Mouse (Mus musculus) neural tube, embryonic 12.5 days (tissue): ENCODE results near the gene Cacng2. TPM values are rescaled to one million over a fixed set of nuclear protein-coding genes. Genes with fewer than 3 reads are reported as not detected.

Source experiments
- ATAC-seq: fragments of 200-750 bp; cut with Nextera tagmentation; 2 replicates; pipeline ENCODE4 v1.8.0; 2017; ENCODE audit warnings: low read depth, mild to moderate bottlenecking, moderate TSS enrichment, moderate library complexity; ENCODE audit not compliant: low FRiP score
- H3K27ac ChIP-seq: fragments of 300-500 bp; sonication (generic); 2 replicates; pipeline ENCODE4 v1.5.1; 2016
- H3K27me3 ChIP-seq: fragments of 300-500 bp; sonication (generic); replicated peaks from 2 replicates; pipeline ENCODE4 v1.6.1; 2016; ENCODE audit warnings: mild to moderate bottlenecking
- H3K36me3 ChIP-seq: fragments of 300-500 bp; sonication (generic); 2 replicates; pipeline ENCODE4 v1.6.1; 2016; ENCODE audit warnings: mild to moderate bottlenecking
- H3K4me1 ChIP-seq: fragments of 300-500 bp; sonication (generic); 2 replicates; pipeline ENCODE4 v1.6.1; 2016
- H3K4me2 ChIP-seq: fragments of 300-500 bp; sonication (generic); replicated peaks from 2 replicates; pipeline ENCODE4 v1.6.1; 2016; ENCODE audit warnings: mild to moderate bottlenecking
- H3K4me3 ChIP-seq: fragments of 300-500 bp; sonication (generic); 2 replicates; pipeline ENCODE4 v1.5.1; 2016
- H3K9ac ChIP-seq: fragments of 300-500 bp; sonication (generic); 2 replicates; pipeline ENCODE4 v1.6.1; 2016; ENCODE audit warnings: mild to moderate bottlenecking
- H3K9me3 ChIP-seq: fragments of 300-500 bp; sonication (generic); 2 replicates; pipeline ENCODE4 v1.6.1; 2016; ENCODE audit warnings: mild to moderate bottlenecking
- WGBS: fragments of 180-500 bp; shearing (Covaris S2); methylation state at CpG from one replicate; pipeline ENCODE4 v1.1.7; 2016; 5-methylcytosine and 5-hydroxymethylcytosine counted together
- polyA plus RNA-seq: library from polyadenylated mRNA; unstranded; fragments of >200 nt; fragmentation: Nextera tagmentation; extraction: Ambion mirVana; gene quantifications from 2 replicates; pipeline ENCODE4 v1.2.1, GENCODE M21; 2016

Cacng2 gene
- 4.1 and 5.7 TPM in 2 replicates for polyA plus RNA-seq

GRCm38 (mm10) chr15:78119704-78120103 lies at the start of gene Cacng2:
Cacng2 (minus strand) TSS chr15:78120028.
- peaks cover 12% of the 10 kb centered on the region; the same call in 1 of the 2 replicates for H3K4me1 ChIP-seq
- H3K36me3 ChIP-seq, result no peaks in the 10 kb centered on the region
- peak within 1 kb of the TSS; percentile 53 for H3K4me3 ChIP-seq
- ATAC-seq, result peak; percentile 85
- no peaks in the 10 kb centered on the region for H3K9me3 ChIP-seq
- peak within 1 kb of the TSS; percentile 59 for H3K27ac ChIP-seq
- WGBS, result under 1% methylated on average over 42 of the region's 42 CpGs
- H3K9ac ChIP-seq, result peak within 1 kb of the TSS; percentile 70
- H3K27me3 ChIP-seq, result peaks cover 13% of the 10 kb centered on the region
- peak within 1 kb of the TSS; percentile 63 for H3K4me2 ChIP-seq

GRCm38 (mm10) chr15:78169566-78169965 lies 49.7 kb upstream of the Cacng2 start:
- WGBS, result 89% methylated on average over 11 of the region's 11 CpGs
- no peak for ATAC-seq
- H3K9ac ChIP-seq, result no peak overlapping the region

GRCm38 (mm10) chr15:78165292-78165691 lies 45.5 kb upstream of the Cacng2 start:
- Histone ChIP-seq H3K4me2 (no peak overlapping the region), H3K9me3 (no peaks in the 10 kb centered on the region), H3K27me3 (no peaks in the 10 kb centered on the region), H3K27ac (no peak overlapping the region), H3K9ac (no peak overlapping the region), H3K4me1 (no peaks in the 10 kb centered on the region), H3K4me3 (no peak overlapping the region), H3K36me3 (peaks cover 47% of the 10 kb centered on the region)
- WGBS, result 83% methylated on average over 4 of the region's 4 CpGs
- no peak for ATAC-seq

More at GRCm38 (mm10) chr15:78169566-78169965, 49.7 kb upstream of the Cacng2 start:
- H3K27me3 ChIP-seq, result no peaks in the 10 kb centered on the region
- peaks cover 13% of the 10 kb centered on the region for H3K4me1 ChIP-seq
- H3K36me3 ChIP-seq, result peaks cover 32% of the 10 kb centered on the region
- H3K4me2 ChIP-seq, result no peak overlapping the region
- no peak overlapping the region for H3K27ac ChIP-seq
- no peaks in the 10 kb centered on the region for H3K9me3 ChIP-seq
- H3K4me3 ChIP-seq, result no peak overlapping the region

GRCm38 (mm10) chr15:78164466-78164865 lies 44.6 kb upstream of the Cacng2 start:
- ATAC-seq, result no peak
- Histone ChIP-seq H3K27me3 (no peaks in the 10 kb centered on the region), H3K4me1 (no peaks in the 10 kb centered on the region), H3K36me3 (peaks cover 47% of the 10 kb centered on the region), H3K4me3 (no peak overlapping the region), H3K27ac (no peak overlapping the region), H3K9ac (no peak overlapping the region), H3K9me3 (no peaks in the 10 kb centered on the region), H3K4me2 (no peak overlapping the region)
- whole genome bisulfite sequencing, result 80% methylated on average over 11 of the region's 11 CpGs

GRCm38 (mm10) chr15:78161946-78162345 lies 42.1 kb upstream of the Cacng2 start:
- Histone ChIP-seq H3K9ac (no peak overlapping the region), H3K4me2 (no peak overlapping the region), H3K27me3 (no peaks in the 10 kb centered on the region), H3K4me1 (no peaks in the 10 kb centered on the region), H3K36me3 (peaks cover 36% of the 10 kb centered on the region), H3K27ac (no peak overlapping the region), H3K4me3 (no peak overlapping the region), H3K9me3 (no peaks in the 10 kb centered on the region)
- 74% methylated on average over 9 of the region's 9 CpGs for WGBS
- no peak for ATAC-seq

- ATAC-seq, result no peak
- H3K4me1 ChIP-seq, result no peaks in the 10 kb centered on the region
- WGBS, result 83% methylated on average over 5 of the region's 5 CpGs
Observed at GRCm38 (mm10) chr15:78158335-78158734, 38.5 kb upstream of the Cacng2 start.

GRCm38 (mm10) chr15:78157824-78158223 lies 38.0 kb upstream of the Cacng2 start:
- no peak overlapping the region for H3K27ac ChIP-seq
- no peaks in the 10 kb centered on the region for H3K27me3 ChIP-seq
- no peaks in the 10 kb centered on the region for H3K9me3 ChIP-seq
- H3K9ac ChIP-seq, result no peak overlapping the region
- H3K4me3 ChIP-seq, result no peak overlapping the region
- 0 out of 2 replicates have a peak, but pooled peaks cover 3% of the 10 kb centered on the region for H3K4me1 ChIP-seq
- no peak for ATAC-seq
- WGBS, result 77% methylated on average over 4 of the region's 4 CpGs
- H3K4me2 ChIP-seq, result no peak overlapping the region
- peaks cover 3% of the 10 kb centered on the region for H3K36me3 ChIP-seq

More at GRCm38 (mm10) chr15:78158335-78158734, 38.5 kb upstream of the Cacng2 start:
- H3K9ac ChIP-seq, result no peak overlapping the region
- no peak overlapping the region for H3K27ac ChIP-seq
- H3K4me3 ChIP-seq, result no peak overlapping the region
- no peaks in the 10 kb centered on the region for H3K27me3 ChIP-seq
- H3K36me3 ChIP-seq, result peaks cover 8% of the 10 kb centered on the region
- H3K4me2 ChIP-seq, result no peak overlapping the region
- no peaks in the 10 kb centered on the region for H3K9me3 ChIP-seq

GRCm38 (mm10) chr15:78157330-78157729 lies 37.5 kb upstream of the Cacng2 start:
- WGBS, result 85% methylated on average over 8 of the region's 8 CpGs
- H3K4me1 ChIP-seq, result 0 out of 2 replicates have a peak, but pooled peaks cover 5% of the 10 kb centered on the region
- no peaks in the 10 kb centered on the region for H3K27me3 ChIP-seq

GRCm38 (mm10) chr15:78155421-78155820 lies 35.6 kb upstream of the Cacng2 start:
- no peak for ATAC-seq
- Histone ChIP-seq H3K27ac (no peak overlapping the region), H3K27me3 (no peaks in the 10 kb centered on the region), H3K9me3 (no peaks in the 10 kb centered on the region), H3K9ac (no peak overlapping the region), H3K4me2 (no peak overlapping the region), H3K4me3 (no peak overlapping the region), H3K4me1 (0 out of 2 replicates have a peak, but pooled peaks cover 5% of the 10 kb centered on the region), H3K36me3 (no peaks in the 10 kb centered on the region; the same call in 1 of the 2 replicates)
- 90% methylated on average over 6 of the region's 6 CpGs for WGBS

More at GRCm38 (mm10) chr15:78157330-78157729, 37.5 kb upstream of the Cacng2 start:
- no peak for ATAC-seq
- Histone ChIP-seq H3K27ac (no peak overlapping the region), H3K9ac (no peak overlapping the region), H3K36me3 (no peaks in the 10 kb centered on the region; the same call in 1 of the 2 replicates), H3K9me3 (no peaks in the 10 kb centered on the region), H3K4me3 (no peak overlapping the region), H3K4me2 (no peak overlapping the region)

- no peak for ATAC-seq
- H3K4me3 ChIP-seq, result no peak overlapping the region
- H3K27me3 ChIP-seq, result no peaks in the 10 kb centered on the region
- no peaks in the 10 kb centered on the region for H3K9me3 ChIP-seq
- no peak overlapping the region for H3K9ac ChIP-seq
- no peaks in the 10 kb centered on the region for H3K36me3 ChIP-seq
- 42% methylated on average over 11 of the region's 11 CpGs for WGBS
- no peak overlapping the region; the same call in 1 of the 2 replicates for H3K27ac ChIP-seq
- H3K4me1 ChIP-seq, result 0 out of 2 replicates have a peak, but pooled peaks cover 5% of the 10 kb centered on the region
- H3K4me2 ChIP-seq, result no peak overlapping the region
Observed at GRCm38 (mm10) chr15:78153045-78153775, 33.4 kb upstream of the Cacng2 start.

GRCm38 (mm10) chr15:78148565-78148964 lies 28.7 kb upstream of the Cacng2 start:
- no peak overlapping the region for H3K9ac ChIP-seq
- no peak overlapping the region for H3K4me3 ChIP-seq
- no peaks in the 10 kb centered on the region for H3K36me3 ChIP-seq
- H3K27me3 ChIP-seq, result no peaks in the 10 kb centered on the region
- no peak for ATAC-seq
- H3K4me2 ChIP-seq, result no peak overlapping the region
- H3K9me3 ChIP-seq, result no peaks in the 10 kb centered on the region
- peaks cover 9% of the 10 kb centered on the region; the same call in 1 of the 2 replicates for H3K4me1 ChIP-seq
- 71% methylated on average over 7 of the region's 7 CpGs for WGBS
- no peak overlapping the region for H3K27ac ChIP-seq

GRCm38 (mm10) chr15:78140226-78140625 lies 20.4 kb upstream of the Cacng2 start:
- no peak overlapping the region for H3K4me3 ChIP-seq
- H3K36me3 ChIP-seq, result no peaks in the 10 kb centered on the region
- no peak overlapping the region for H3K9ac ChIP-seq
- no peak for ATAC-seq
- H3K4me2 ChIP-seq, result no peak overlapping the region
- no peaks in the 10 kb centered on the region; the same call in 1 of the 2 replicates for H3K4me1 ChIP-seq
- 37% methylated on average over 8 of the region's 8 CpGs for WGBS
- no peaks in the 10 kb centered on the region for H3K27me3 ChIP-seq
- no peak overlapping the region for H3K27ac ChIP-seq
- no peaks in the 10 kb centered on the region for H3K9me3 ChIP-seq
